Mouse (Mus musculus): ENCODE data around the gene Ccdc137. TPM values are rescaled to one million over a fixed set of nuclear protein-coding genes. Genes with fewer than 3 reads are reported as not detected.

Gene Ccdc137
- total and polyA plus RNA-seq, 2 experiments from 2014 or later = 17.0 to 18.2 TPM

DNA sequence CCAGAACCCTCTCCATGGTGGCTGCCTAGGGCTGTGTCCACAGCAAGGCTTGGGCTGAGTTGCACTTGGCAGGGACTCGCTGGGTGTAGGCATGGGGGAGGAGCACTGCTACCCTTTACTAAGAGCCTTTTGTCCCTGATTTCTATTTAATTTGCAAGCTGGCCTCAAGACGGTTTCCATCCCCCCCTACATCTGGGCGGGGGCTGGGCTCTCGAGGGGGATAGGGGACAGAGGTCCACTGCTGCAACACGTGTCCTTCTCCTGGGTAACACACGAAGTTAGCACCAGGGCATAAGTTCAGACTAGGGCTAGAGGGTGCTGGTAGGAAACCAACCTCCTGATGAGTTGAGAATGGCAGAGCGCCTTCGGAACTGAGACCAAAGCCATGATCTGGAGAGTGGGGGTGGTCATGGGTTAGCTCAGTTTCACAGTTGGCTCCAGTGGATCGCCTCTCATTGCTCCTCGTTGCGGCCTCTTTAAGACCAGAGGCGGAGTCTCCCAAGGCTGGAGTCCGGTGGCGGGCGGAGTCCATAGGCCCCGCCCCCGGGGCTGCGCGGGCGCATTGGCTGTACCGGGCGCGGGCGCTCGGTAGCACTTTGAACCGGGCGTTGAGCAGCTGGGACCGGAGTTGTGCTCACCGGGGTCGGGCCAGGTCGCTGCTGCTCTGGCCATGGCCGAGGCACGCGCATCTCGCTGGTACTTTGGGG, 33.6 kb downstream of the Ccdc137 start, which contains the start of gene Slc25a10:
Gene Slc25a10 (plus strand): TSS at position 524 of the 707 bp plus-strand sequence.
- Histone ChIP-seq H3K27ac (ENCODE audit: low read depth, low read length) (peak within 1 kb of the TSS; percentile 55), H3K9me3 (ENCODE audit: low read length) (no peaks in the 10 kb centered on the region), H3K27me3 (ENCODE audit: insufficient read depth, low read length) (no peaks in the 10 kb centered on the region), H3K36me3 (ENCODE audit: insufficient read depth, low read length) (peaks cover 34% of the 10 kb centered on the region), H3K9ac (replicated peaks; ENCODE audit: low read length, poor library complexity, severe bottlenecking) (peak within 1 kb of the TSS; percentile 64), H3K4me2 (ENCODE audit: low read depth, low read length, poor library complexity, severe bottlenecking) (peak within 1 kb of the TSS; percentile 74), H3K4me3 (ENCODE audit: low read depth, low read length) (peak within 1 kb of the TSS; percentile 66), H3K4me1 (ENCODE audit: insufficient read depth, low read length) (peaks cover 18% of the 10 kb centered on the region)
- ATAC-seq (ENCODE audit: low FRiP score) (peak; percentile 86), DNase-seq (ENCODE audit: low spot score) (peak; percentile 94)
- under 1% methylated on average over 35 of the region's 35 CpGs for WGBS
- no peak for TF ChIP-seq CTCF (IDR thresholded peaks at IDR 0.05)

GRCm38 (mm10) chr11:120492024-120492877, 34.3 kb downstream of the Ccdc137 start:
- Histone ChIP-seq H3K9ac (replicated peaks; ENCODE audit: low read length, poor library complexity, severe bottlenecking) (peak overlapping the region; percentile 64), H3K27ac (ENCODE audit: low read depth, low read length) (peak overlapping the region; percentile 55), H3K36me3 (ENCODE audit: insufficient read depth, low read length) (peaks cover 37% of the 10 kb centered on the region), H3K27me3 (ENCODE audit: insufficient read depth, low read length) (no peaks in the 10 kb centered on the region), H3K4me1 (ENCODE audit: insufficient read depth, low read length) (peaks cover 18% of the 10 kb centered on the region), H3K4me2 (ENCODE audit: low read depth, low read length, poor library complexity, severe bottlenecking) (peak overlapping the region; percentile 74), H3K9me3 (ENCODE audit: low read length) (no peaks in the 10 kb centered on the region), H3K4me3 (ENCODE audit: low read depth, low read length) (peak overlapping the region; percentile 66)
- DNase-seq (ENCODE audit: low spot score) (peak; percentile 54), ATAC-seq (ENCODE audit: low FRiP score) (peak; percentile 31)
- WGBS = under 1% methylated on average over 48 of the region's 48 CpGs
- TF ChIP-seq CTCF (IDR thresholded peaks at IDR 0.05) = peak; percentile 47

- ATAC-seq (ENCODE audit: low FRiP score) (no peak), DNase-seq (ENCODE audit: low spot score) (no peak)
- Histone ChIP-seq H3K9me3 (ENCODE audit: low read length) (no peaks in the 10 kb centered on the region), H3K4me1 (ENCODE audit: insufficient read depth, low read length) (peaks cover 18% of the 10 kb centered on the region), H3K36me3 (ENCODE audit: insufficient read depth, low read length) (peaks cover 38% of the 10 kb centered on the region), H3K4me3 (ENCODE audit: low read depth, low read length) (peak overlapping the region; percentile 66), H3K27me3 (ENCODE audit: insufficient read depth, low read length) (no peaks in the 10 kb centered on the region), H3K9ac (replicated peaks; ENCODE audit: low read length, poor library complexity, severe bottlenecking) (peak overlapping the region; percentile 46; the same call in 1 of the 2 replicates), H3K4me2 (ENCODE audit: low read depth, low read length, poor library complexity, severe bottlenecking) (peak overlapping the region; percentile 74), H3K27ac (ENCODE audit: low read depth, low read length) (no peak overlapping the region)
- WGBS = 17% methylated on average over 3 of the region's 3 CpGs
- TF ChIP-seq CTCF (IDR thresholded peaks at IDR 0.05) = no peak
These were observed 34.9 kb downstream of the Ccdc137 start for GRCm38 (mm10) chr11:120492878-120493203.

DNA sequence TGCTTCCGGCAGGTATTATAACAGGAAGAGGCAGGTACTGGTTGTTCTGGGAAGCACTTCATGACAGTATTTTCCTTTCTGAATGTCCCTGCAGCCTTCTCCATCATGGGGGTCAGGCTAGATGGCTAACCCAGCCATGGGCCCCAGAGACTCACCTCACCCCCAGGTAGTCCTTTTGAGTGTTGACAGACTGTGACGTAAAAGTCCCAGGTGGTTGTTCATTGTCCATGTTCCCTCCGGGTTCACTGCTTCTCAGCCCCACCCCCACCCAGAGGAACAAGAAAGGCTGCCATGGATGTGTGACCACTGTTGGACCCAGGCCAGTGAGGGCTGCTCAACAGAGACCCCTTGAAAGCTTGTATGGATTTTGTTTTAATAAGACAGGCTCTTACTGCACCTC, 35.4 kb downstream of the Ccdc137 start:
- no peak for DNase-seq (ENCODE audit: low spot score)
- TF ChIP-seq CTCF (IDR thresholded peaks at IDR 0.05) = no peak
- Histone ChIP-seq H3K9me3 (ENCODE audit: low read length) (no peaks in the 10 kb centered on the region), H3K4me2 (ENCODE audit: low read depth, low read length, poor library complexity, severe bottlenecking) (peak overlapping the region; percentile 74), H3K27ac (ENCODE audit: low read depth, low read length) (no peak overlapping the region), H3K4me3 (ENCODE audit: low read depth, low read length) (peak overlapping the region; percentile 66), H3K27me3 (ENCODE audit: insufficient read depth, low read length) (no peaks in the 10 kb centered on the region), H3K36me3 (ENCODE audit: insufficient read depth, low read length) (peaks cover 38% of the 10 kb centered on the region), H3K9ac (replicated peaks; ENCODE audit: low read length, poor library complexity, severe bottlenecking) (peak overlapping the region; percentile 46; the same call in 1 of the 2 replicates), H3K4me1 (ENCODE audit: insufficient read depth, low read length) (peaks cover 18% of the 10 kb centered on the region)
- ATAC-seq (ENCODE audit: low FRiP score) = no peak
- 45% methylated on average over 3 of the region's 3 CpGs for WGBS

GRCm38 (mm10) chr11:120493911-120494310, 36.0 kb downstream of the Ccdc137 start:
- Histone ChIP-seq H3K27ac (ENCODE audit: low read depth, low read length) (no peak overlapping the region), H3K4me1 (ENCODE audit: insufficient read depth, low read length) (peaks cover 18% of the 10 kb centered on the region), H3K27me3 (ENCODE audit: insufficient read depth, low read length) (no peaks in the 10 kb centered on the region), H3K36me3 (ENCODE audit: insufficient read depth, low read length) (peaks cover 38% of the 10 kb centered on the region), H3K9ac (replicated peaks; ENCODE audit: low read length, poor library complexity, severe bottlenecking) (0 out of 2 replicates have a peak overlapping the region, but pooled peaks have one; percentile 24), H3K9me3 (ENCODE audit: low read length) (no peaks in the 10 kb centered on the region), H3K4me2 (ENCODE audit: low read depth, low read length, poor library complexity, severe bottlenecking) (no peak overlapping the region), H3K4me3 (ENCODE audit: low read depth, low read length) (no peak overlapping the region)
- TF ChIP-seq CTCF (IDR thresholded peaks at IDR 0.05) = no peak
- ATAC-seq (ENCODE audit: low FRiP score) = no peak
- no peak for DNase-seq (ENCODE audit: low spot score)
- 93% methylated on average over 3 of the region's 3 CpGs for WGBS

- H3K4me3 ChIP-seq (ENCODE audit: low read depth, low read length) = no peak overlapping the region
- H3K4me1 ChIP-seq (ENCODE audit: insufficient read depth, low read length) = peaks cover 8% of the 10 kb centered on the region
- no peak overlapping the region for H3K27ac ChIP-seq (ENCODE audit: low read depth, low read length)
- no peak for TF ChIP-seq CTCF (IDR thresholded peaks at IDR 0.05)
- DNase-seq (ENCODE audit: low spot score) (no peak), ATAC-seq (ENCODE audit: low FRiP score) (no peak)
- H3K9me3 ChIP-seq (ENCODE audit: low read length) = no peaks in the 10 kb centered on the region
- peaks cover 39% of the 10 kb centered on the region for H3K36me3 ChIP-seq (ENCODE audit: insufficient read depth, low read length)
- H3K4me2 ChIP-seq (ENCODE audit: low read depth, low read length, poor library complexity, severe bottlenecking) = no peak overlapping the region
- no peaks in the 10 kb centered on the region for H3K27me3 ChIP-seq (ENCODE audit: insufficient read depth, low read length)
- H3K9ac ChIP-seq (replicated peaks; ENCODE audit: low read length, poor library complexity, severe bottlenecking) = no peak overlapping the region
- 93% methylated on average over 3 of the region's 3 CpGs for WGBS
These were observed 39.5 kb downstream of the Ccdc137 start for GRCm38 (mm10) chr11:120497436-120497835.
